Mouse (Mus musculus) embryonic facial prominence, embryonic 12.5 days (tissue): ENCODE results near the gene Kcnk10. TPM values are rescaled to one million over a fixed set of nuclear protein-coding genes. Genes with fewer than 3 reads are reported as not detected.

Source experiments
- ATAC-seq: fragments of 200-750 bp; cut with Nextera tagmentation; 2 replicates; pipeline ENCODE4 v1.8.0; 2017; ENCODE audit not compliant: insufficient number of reproducible peaks, insufficient read depth, low FRiP score, low TSS enrichment
- H3K27ac ChIP-seq: fragments of 300-500 bp; sonication (generic); 2 replicates; pipeline ENCODE4 v1.5.1; 2016; ENCODE audit warnings: mild to moderate bottlenecking
- H3K27me3 ChIP-seq: fragments of 300-500 bp; sonication (generic); 2 replicates; pipeline ENCODE4 v1.6.1; 2016; ENCODE audit warnings: mild to moderate bottlenecking, moderate library complexity
- H3K36me3 ChIP-seq: fragments of 300-500 bp; sonication (generic); 2 replicates; pipeline ENCODE4 v1.6.1; 2016; ENCODE audit warnings: mild to moderate bottlenecking
- H3K4me1 ChIP-seq: fragments of 300-500 bp; sonication (generic); 2 replicates; pipeline ENCODE4 v1.6.1; 2016
- H3K4me2 ChIP-seq: fragments of 300-500 bp; sonication (generic); replicated peaks from 2 replicates; pipeline ENCODE4 v1.6.1; 2016; ENCODE audit warnings: mild to moderate bottlenecking, moderate library complexity
- H3K4me3 ChIP-seq: fragments of 300-500 bp; sonication (generic); 2 replicates; pipeline ENCODE4 v1.5.1; 2016; ENCODE audit warnings: mild to moderate bottlenecking
- H3K9ac ChIP-seq: fragments of 300-500 bp; sonication (generic); 2 replicates; pipeline ENCODE4 v1.6.1; 2016; ENCODE audit warnings: mild to moderate bottlenecking, moderate library complexity
- H3K9me3 ChIP-seq: fragments of 300-500 bp; sonication (generic); 2 replicates; pipeline ENCODE4 v1.6.1; 2016; ENCODE audit warnings: mild to moderate bottlenecking, moderate library complexity
- WGBS: fragments of 180-500 bp; shearing (Covaris S2); methylation state at CpG from one replicate; pipeline ENCODE4 v1.1.7; 2016; 5-methylcytosine and 5-hydroxymethylcytosine counted together
- polyA plus RNA-seq: library from polyadenylated mRNA; unstranded; fragments of >200 nt; fragmentation: Nextera tagmentation; extraction: Ambion mirVana; gene quantifications from 2 replicates; pipeline ENCODE4 v1.2.1, GENCODE M21; 2016

Gene Kcnk10
- polyA plus RNA-seq, 1 experiment from 2014 or later: 2.9 TPM

DNA sequence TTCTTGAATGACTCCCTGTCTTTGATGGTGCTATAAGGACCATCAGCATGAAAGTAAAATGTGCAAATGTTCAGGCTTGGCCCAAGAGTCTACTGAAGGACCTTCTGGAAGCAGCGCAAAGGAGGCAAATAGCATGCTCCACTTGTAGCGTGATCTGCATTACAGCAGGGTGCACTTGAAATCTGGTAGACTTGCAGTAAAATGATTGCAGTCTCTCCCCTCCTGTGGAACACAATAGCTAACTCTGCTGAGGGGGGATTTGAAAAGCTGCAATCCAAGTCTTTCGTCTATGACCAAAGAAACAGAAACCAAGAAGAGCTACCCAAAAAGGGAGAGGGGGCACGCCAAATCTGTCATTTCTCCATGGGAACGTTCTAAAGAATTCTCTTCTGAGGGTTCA lies 97.1 kb downstream of the Kcnk10 start:
- H3K4me3 ChIP-seq: no peak overlapping the region
- 77% methylated on average over 5 of the region's 5 CpGs for WGBS
- no peak for ATAC-seq
- no peak overlapping the region for H3K27ac ChIP-seq
- H3K9me3 ChIP-seq: no peaks in the 10 kb centered on the region
- H3K36me3 ChIP-seq: no peaks in the 10 kb centered on the region
- no peaks in the 10 kb centered on the region for H3K27me3 ChIP-seq
- H3K9ac ChIP-seq: no peak overlapping the region
- H3K4me1 ChIP-seq: no peaks in the 10 kb centered on the region
- H3K4me2 ChIP-seq: no peak overlapping the region

DNA sequence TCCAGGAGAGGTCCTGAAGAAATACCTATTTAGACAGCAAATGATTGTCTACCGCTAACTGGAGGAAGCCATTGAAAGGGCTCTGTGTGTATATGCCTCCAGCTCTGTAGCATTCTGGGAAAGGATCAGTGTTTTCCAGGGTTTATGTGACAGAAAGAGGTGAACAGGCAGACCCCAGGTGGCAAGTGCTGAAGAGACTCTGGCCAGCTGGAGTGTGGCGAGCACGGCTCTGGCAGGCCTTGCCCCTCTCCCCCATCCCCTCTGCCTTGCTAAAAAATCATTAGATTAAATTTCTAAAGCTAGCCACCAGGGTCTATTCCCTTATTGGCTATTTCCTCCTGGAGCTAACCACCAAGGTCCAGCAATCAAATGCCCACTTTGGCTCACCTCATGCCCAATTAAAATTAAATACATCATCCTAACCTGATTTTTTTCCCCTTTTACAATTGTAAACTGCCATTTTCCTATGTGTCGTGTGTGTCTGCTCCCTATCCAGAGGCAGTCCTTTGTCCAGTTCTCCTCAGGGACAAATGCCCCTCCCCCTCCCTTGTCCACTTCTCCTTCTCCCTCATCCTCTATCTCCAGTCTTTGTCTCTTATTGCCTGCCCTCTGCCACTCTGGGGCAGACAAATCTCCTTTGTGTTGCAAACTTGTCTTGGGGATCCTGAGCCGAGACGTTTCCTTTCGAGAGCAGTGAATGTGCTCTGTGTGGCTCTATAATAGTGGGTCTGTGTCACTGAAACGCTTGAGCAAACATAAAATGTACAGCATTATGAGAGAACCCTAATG lies 100.2 kb downstream of the Kcnk10 start:
- H3K36me3 ChIP-seq: no peaks in the 10 kb centered on the region
- no peak overlapping the region for H3K9ac ChIP-seq
- no peaks in the 10 kb centered on the region for H3K4me1 ChIP-seq
- no peak for ATAC-seq
- no peak overlapping the region for H3K27ac ChIP-seq
- H3K4me3 ChIP-seq: no peak overlapping the region
- no peaks in the 10 kb centered on the region for H3K9me3 ChIP-seq
- no peaks in the 10 kb centered on the region for H3K27me3 ChIP-seq
- H3K4me2 ChIP-seq: no peak overlapping the region
- 30% methylated on average over 8 of the region's 8 CpGs for WGBS

DNA sequence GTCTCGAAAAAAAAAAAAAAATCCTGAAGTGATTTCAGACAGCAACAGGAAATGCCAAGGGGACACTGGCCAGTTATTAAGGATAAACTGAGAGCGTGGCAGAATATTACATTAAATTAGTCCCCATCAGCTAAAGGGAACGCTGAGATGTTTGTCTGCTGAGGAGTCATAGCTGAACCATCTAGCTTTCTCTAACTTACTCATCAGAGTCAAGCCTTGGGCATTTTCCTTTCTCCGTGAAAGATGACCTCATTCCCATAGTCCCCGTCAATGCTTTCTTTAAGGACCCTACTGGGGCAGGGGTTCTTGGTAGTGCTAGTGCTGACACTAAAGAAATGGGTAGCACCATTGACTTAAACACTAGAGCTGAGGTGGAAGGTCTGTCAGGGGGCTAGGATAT lies 106.9 kb downstream of the Kcnk10 start:
- H3K9me3 ChIP-seq: no peaks in the 10 kb centered on the region
- H3K4me1 ChIP-seq: no peaks in the 10 kb centered on the region
- no peak for ATAC-seq
- H3K4me2 ChIP-seq: no peak overlapping the region
- H3K27me3 ChIP-seq: no peaks in the 10 kb centered on the region
- no peak overlapping the region for H3K4me3 ChIP-seq
- 73% methylated on average over 5 of the region's 5 CpGs for WGBS
- H3K36me3 ChIP-seq: no peaks in the 10 kb centered on the region
- H3K9ac ChIP-seq: no peak overlapping the region
- no peak overlapping the region for H3K27ac ChIP-seq

DNA sequence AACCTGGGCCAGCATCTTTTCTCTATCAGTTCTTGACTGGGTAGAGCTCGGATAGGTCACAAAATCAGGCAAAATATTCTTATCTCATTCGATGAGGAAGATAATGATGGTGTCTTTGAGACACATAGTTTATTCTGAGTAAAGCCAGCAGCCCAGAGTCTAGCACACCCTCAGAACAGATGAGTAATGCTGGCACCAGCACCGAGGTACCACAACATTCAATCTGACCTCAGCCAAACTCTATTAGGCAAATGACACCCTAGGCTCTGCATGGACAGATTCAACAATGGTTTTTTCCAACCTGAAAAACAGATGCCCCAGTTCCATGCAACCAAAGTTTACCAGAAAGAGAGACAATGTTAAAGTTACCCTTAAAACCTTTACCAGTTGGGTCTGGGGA lies 108.0 kb downstream of the Kcnk10 start:
- no peak overlapping the region for H3K9ac ChIP-seq
- no peaks in the 10 kb centered on the region for H3K36me3 ChIP-seq
- no peak for ATAC-seq
- no peak overlapping the region for H3K4me2 ChIP-seq
- no peaks in the 10 kb centered on the region for H3K27me3 ChIP-seq
- no peak overlapping the region for H3K27ac ChIP-seq
- H3K4me3 ChIP-seq: no peak overlapping the region
- no peaks in the 10 kb centered on the region for H3K4me1 ChIP-seq
- no peaks in the 10 kb centered on the region for H3K9me3 ChIP-seq
- WGBS: 76% methylated on average over 3 of the region's 3 CpGs

DNA sequence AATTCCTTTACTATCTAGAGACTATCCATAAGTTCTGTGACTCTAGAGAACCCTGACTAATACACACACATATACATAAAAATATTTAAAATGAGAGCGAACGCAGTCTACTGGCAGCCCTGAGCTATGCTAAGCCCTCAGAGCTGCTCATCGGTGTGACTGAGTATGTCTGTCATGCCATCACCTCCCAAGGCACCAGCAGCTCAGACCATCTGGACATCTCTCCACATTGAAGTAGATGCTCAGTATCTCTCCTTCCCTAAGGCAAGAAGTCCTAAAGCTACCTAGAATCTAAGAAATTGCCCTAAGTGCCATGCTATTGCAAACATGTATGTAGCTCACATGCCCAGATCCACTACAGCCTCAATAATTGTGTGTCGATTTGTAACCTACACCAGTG lies 110.3 kb downstream of the Kcnk10 start:
- Histone ChIP-seq H3K27ac (no peak overlapping the region), H3K9ac (no peak overlapping the region), H3K9me3 (no peaks in the 10 kb centered on the region), H3K4me1 (no peaks in the 10 kb centered on the region), H3K36me3 (no peaks in the 10 kb centered on the region), H3K27me3 (no peaks in the 10 kb centered on the region), H3K4me3 (no peak overlapping the region), H3K4me2 (no peak overlapping the region)
- no peak for ATAC-seq
- WGBS: 93% methylated on average over 4 of the region's 4 CpGs

DNA sequence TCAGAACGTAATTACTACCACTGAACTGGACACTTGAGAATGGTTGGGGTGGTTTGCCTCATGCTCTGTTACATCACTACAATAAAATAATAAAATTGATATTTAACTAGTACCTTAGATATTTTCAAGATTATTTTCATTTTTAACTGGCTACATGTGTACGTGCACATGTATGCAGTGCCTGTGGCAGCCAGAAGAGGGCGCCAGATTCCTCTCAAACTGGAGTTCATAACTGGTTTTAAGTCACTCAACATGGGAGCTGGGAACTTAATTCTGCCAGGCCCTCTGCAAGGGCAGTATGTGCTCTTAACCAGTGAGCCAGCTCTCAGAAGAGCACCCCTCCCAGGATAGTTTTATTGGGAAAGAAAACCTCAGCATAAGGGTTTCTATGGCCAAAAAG lies 118.2 kb downstream of the Kcnk10 start:
- H3K27me3 ChIP-seq: no peaks in the 10 kb centered on the region
- H3K9ac ChIP-seq: no peak overlapping the region
- no peaks in the 10 kb centered on the region for H3K4me1 ChIP-seq
- H3K36me3 ChIP-seq: no peaks in the 10 kb centered on the region
- ATAC-seq: no peak
- no peak overlapping the region for H3K4me3 ChIP-seq
- WGBS: 47% methylated on average over 3 of the region's 3 CpGs
- no peaks in the 10 kb centered on the region for H3K9me3 ChIP-seq
- H3K4me2 ChIP-seq: no peak overlapping the region
- H3K27ac ChIP-seq: no peak overlapping the region

DNA sequence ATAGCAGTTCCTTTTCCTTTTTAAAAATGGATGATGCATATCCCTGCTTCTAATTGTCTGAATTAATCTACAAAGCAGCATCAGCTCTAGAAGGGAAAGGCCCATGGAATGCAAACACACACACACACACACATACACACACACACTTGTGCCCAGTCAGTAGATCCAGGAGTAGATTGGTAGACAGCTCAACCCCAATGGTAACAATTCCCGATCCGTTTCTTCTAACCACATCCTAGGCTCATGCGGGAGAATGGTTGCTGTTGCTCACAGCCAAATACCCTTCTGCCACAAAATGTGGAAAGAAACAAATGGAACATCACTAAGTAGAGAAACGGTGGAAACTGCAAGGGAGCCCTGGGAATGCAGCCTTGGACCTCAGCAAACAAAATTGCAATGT lies 119.2 kb downstream of the Kcnk10 start:
- Histone ChIP-seq H3K27ac (no peak overlapping the region), H3K27me3 (no peaks in the 10 kb centered on the region), H3K4me3 (no peak overlapping the region), H3K36me3 (no peaks in the 10 kb centered on the region), H3K9me3 (no peaks in the 10 kb centered on the region), H3K4me1 (no peaks in the 10 kb centered on the region), H3K4me2 (no peak overlapping the region), H3K9ac (no peak overlapping the region)
- 89% methylated on average over 4 of the region's 4 CpGs for WGBS
- ATAC-seq: no peak

DNA sequence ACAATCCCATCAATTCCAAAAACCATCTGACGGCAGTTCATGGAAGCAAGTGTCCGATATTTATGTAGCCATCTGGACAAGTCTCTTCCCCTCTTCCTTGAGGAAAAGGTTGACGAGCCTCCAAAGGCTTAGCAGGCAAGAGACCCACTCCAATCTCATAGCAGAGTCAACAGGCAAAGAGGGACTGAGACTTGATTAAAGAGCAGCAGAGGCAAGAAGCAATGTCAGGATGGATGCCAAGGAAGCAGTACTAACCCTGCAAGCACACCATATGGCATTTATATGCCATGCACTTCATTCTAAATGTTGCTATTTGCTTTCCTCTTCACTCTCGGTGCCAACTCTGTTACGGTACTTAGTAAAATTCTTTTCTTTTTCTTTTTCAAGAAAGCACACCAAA lies 119.6 kb downstream of the Kcnk10 start:
- no peaks in the 10 kb centered on the region for H3K9me3 ChIP-seq
- no peak overlapping the region for H3K27ac ChIP-seq
- no peak for ATAC-seq

DNA sequence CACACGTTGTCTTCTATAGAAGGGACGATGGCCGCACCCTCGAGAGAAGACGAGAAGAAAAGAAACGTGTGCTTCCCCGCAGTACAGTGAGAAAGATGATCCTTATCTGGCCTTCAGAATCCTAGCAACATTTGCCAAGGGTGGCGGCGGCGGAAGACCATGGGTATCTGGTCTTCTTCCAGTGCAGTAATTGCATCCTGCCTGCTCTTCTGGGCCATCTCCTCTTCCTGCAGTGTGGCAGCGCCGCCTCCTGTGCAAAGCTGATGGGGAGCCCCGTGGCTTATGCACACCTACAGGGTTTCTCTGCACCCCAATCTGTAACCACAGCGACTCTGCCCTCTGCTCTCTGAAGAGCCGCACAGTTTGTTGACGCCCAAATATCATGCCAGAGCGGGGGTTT lies 124.9 kb downstream of the Kcnk10 start:
- no peak overlapping the region for H3K9ac ChIP-seq
- no peak overlapping the region for H3K4me3 ChIP-seq
- WGBS: 88% methylated on average over 17 of the region's 17 CpGs
- ATAC-seq: no peak
- no peaks in the 10 kb centered on the region for H3K9me3 ChIP-seq
- no peaks in the 10 kb centered on the region for H3K36me3 ChIP-seq
- no peaks in the 10 kb centered on the region for H3K4me1 ChIP-seq
- H3K27me3 ChIP-seq: no peaks in the 10 kb centered on the region
- no peak overlapping the region for H3K4me2 ChIP-seq
- H3K27ac ChIP-seq: no peak overlapping the region

More for the DNA sequence above, 119.6 kb downstream of the Kcnk10 start:
- H3K36me3 ChIP-seq: no peaks in the 10 kb centered on the region
- H3K4me1 ChIP-seq: no peaks in the 10 kb centered on the region
- no peaks in the 10 kb centered on the region for H3K27me3 ChIP-seq
- no peak overlapping the region for H3K9ac ChIP-seq
- H3K4me2 ChIP-seq: no peak overlapping the region
- WGBS: 85% methylated on average over 5 of the region's 5 CpGs
- H3K4me3 ChIP-seq: no peak overlapping the region

DNA sequence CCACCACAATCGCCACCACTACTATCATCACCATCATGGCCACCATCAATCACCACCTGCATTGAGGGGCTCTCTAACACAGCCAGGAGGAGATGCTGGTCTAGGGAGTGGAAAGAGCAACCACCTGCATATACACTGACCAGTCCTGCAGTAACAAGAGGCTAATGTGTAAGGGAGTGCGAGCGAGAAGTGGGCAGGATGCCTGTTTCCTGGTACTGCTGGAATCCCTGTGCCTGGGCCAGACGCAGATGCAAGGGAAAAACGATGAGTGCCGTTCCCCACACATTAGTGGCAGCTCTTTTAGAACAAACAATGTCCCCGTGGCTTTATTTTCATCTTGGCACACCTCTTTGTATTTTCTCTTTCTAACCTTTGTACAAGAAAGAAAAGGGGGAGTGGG lies 125.5 kb downstream of the Kcnk10 start:
- Histone ChIP-seq H3K4me1 (no peaks in the 10 kb centered on the region), H3K9ac (no peak overlapping the region), H3K4me3 (no peak overlapping the region), H3K36me3 (no peaks in the 10 kb centered on the region), H3K4me2 (no peak overlapping the region), H3K27ac (no peak overlapping the region), H3K27me3 (no peaks in the 10 kb centered on the region), H3K9me3 (no peaks in the 10 kb centered on the region)
- WGBS: 88% methylated on average over 7 of the region's 7 CpGs
- no peak for ATAC-seq

DNA sequence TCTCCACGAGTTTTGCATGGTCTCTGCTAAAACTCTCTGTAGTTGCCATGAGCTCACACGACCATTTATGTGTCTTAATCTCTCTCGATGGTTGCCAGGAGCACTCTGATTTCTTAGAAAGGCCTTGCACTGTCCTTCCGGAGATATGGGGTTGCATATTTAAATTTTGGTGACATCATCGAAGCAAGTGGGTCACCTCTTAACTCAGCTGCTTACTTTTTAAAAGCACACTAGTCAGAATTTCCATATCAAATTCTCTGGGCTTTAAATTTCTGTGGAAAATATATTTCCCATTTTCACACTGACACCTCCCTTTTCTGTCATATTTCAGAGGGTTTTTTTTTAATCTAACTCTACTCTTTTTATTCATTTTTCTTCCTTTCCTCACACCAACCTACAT lies 132.5 kb downstream of the Kcnk10 start:
- Histone ChIP-seq H3K36me3 (no peaks in the 10 kb centered on the region), H3K27ac (no peak overlapping the region), H3K4me3 (no peak overlapping the region), H3K27me3 (no peaks in the 10 kb centered on the region), H3K9ac (no peak overlapping the region), H3K4me2 (no peak overlapping the region), H3K4me1 (no peaks in the 10 kb centered on the region), H3K9me3 (no peaks in the 10 kb centered on the region)
- ATAC-seq: no peak
- 76% methylated on average over 5 of the region's 5 CpGs for WGBS

DNA sequence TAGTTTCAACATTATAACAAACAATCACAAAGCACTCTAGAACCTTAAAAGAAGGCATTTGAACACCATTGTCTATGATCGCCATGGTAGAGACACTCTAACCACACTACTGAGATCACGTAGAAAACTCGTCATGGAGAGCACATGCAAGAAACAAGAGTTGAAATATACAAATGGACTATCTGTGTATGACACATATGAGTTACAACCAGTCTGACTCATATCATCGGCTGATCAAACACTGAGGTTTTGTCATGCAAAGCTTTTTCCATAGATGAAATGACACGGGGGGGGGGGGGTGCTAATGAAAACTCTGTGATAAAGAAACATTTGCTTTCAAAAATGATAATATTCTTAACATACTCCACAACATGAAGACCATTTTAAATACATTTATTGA lies 133.2 kb downstream of the Kcnk10 start:
- Histone ChIP-seq H3K4me2 (no peak overlapping the region), H3K4me1 (no peaks in the 10 kb centered on the region), H3K4me3 (no peak overlapping the region), H3K9me3 (no peaks in the 10 kb centered on the region), H3K27me3 (no peaks in the 10 kb centered on the region), H3K9ac (no peak overlapping the region), H3K27ac (no peak overlapping the region), H3K36me3 (no peaks in the 10 kb centered on the region)
- WGBS: 87% methylated on average over 5 of the region's 5 CpGs
- no peak for ATAC-seq
